Mouse (Mus musculus) T-helper 2 cell (primary cell): ENCODE measurements around the gene Olfr486.
"Not testable (repeated sequence)": the region's sequence is repeated elsewhere in the genome, so short reads cannot be mapped to it uniquely, and the experiment has no call there.

Experiments
- in situ Hi-C: fragments of 300-600 bp; cut with MboI, MseI; formaldehyde crosslinking; loops from one replicate; pipeline ENCODE4 v1.15.1; 2025; ENCODE audit warnings: high pct_unique_total_duplicates

Gene Olfr486

GRCm38 (mm10) chr7:108172642-108173041 lies at the start of gene Olfr486:
Olfr486 (minus strand) TSS chr7:108172742.
- in situ Hi-C loops: not testable (repeated sequence)

DNA sequence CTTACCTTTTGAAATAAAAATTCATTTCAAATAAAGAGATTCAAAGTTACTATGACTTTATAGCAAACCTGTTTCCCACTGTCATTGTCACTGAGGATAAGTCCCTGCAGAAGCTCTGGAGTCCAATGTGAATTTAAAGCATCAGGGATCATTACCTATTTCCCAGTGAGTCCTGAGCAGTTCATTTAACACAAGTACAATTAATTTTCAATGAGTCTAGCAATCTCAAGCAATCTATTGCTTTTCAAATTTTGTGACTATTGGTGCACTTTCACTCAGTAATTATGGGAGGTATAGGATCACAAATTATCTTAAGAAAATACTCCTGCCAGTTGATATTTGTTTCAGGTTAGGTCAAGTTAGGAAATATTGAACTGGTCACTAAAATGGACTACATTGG lies 42.0 kb upstream of the Olfr486 start, which contains the start of gene Olfr487:
Olfr487 (minus strand) TSS at position 101 of the 400 bp plus-strand sequence.
- in situ Hi-C loops: not testable (repeated sequence)

DNA sequence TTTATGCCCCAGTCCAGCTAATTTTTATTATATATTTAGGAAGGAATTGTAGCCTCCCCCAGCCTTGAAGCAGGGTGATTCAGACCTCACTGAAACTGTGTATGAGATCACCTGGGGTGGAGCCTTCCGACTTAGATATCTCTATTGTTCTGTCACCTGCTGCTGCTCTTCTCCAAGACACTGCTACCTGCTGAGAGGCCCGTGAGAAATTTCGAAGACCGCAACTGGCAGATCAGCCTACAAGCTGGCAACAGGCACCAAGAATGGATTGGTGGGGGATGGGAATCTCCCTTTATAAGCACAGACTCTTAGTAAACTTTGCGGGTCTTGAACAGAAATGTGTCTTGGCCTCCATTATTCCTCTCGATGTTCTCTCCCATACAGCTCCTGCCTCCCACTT lies 24.4 kb upstream of the Olfr486 start:
- in situ Hi-C loops: no loop called here

- in situ Hi-C loops: not testable (repeated sequence)
Measured at GRCm38 (mm10) chr7:108196337-108196736, 23.8 kb upstream of the Olfr486 start.

GRCm38 (mm10) chr7:108192714-108193113 lies 20.2 kb upstream of the Olfr486 start:
- in situ Hi-C loops: not testable (repeated sequence)

- in situ Hi-C loops: not testable (repeated sequence)
Measured at GRCm38 (mm10) chr7:108191196-108191595, 18.7 kb upstream of the Olfr486 start.

DNA sequence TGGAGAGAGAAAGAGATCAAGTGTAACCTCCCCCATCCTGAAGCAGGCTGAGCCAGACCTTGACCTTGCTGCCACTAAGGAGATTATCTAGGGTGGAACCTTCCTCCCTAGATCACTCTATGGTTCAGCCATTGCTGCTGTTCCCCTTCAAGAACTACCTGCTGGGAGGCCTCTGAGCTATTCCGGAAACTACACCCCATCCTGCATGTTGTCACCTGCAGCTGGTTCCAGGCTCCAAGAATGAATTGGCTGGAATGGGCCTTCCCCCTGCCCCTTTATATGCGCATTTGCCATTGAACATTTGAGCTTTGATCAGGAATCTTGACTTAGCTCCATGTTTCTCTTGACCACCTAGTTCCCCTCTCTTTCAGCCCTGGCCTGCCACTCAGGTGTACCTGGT lies 12.7 kb upstream of the Olfr486 start:
- in situ Hi-C loops: not testable (repeated sequence)

DNA sequence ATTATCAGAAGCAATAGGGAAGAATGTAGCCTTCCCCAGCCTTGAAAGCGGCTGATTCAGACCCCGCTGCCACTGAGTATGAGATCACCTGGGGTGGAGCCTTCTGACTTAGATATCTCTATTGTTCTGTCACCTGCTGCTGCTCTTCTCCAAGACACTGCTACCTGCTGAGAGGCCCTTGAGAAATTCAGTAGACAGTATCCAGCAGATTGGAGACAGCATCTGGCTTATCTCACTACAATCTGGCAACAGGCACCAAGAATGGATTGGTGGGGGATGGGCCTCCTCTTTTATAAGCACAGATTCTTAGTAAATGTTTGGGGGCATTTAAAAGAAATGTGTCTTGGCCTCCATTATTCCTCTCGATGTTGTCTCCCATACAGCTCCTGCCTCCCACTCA lies 11.9 kb upstream of the Olfr486 start:
- in situ Hi-C loops: not testable (repeated sequence)

DNA sequence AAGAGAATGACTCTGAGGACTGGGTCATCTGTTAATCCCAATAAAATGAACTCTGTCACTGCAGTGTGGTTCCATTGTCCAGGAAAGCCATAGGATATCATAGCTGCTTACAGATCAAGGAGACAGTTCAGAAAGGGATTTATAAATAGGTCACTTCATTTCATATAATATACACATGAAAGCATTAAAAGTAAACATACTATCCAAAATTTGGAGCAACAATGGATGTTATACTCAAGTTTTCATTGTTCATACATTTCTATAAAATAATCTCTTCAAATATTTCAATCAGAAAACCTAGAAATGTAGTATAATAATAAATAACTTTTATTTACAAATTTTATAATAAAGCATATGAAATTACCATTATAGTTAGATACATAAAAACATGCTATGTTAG lies 12.8 kb downstream of the Olfr486 start, which contains the start of gene Olfr485:
Olfr485 (minus strand) TSS at position 101 of the 400 bp plus-strand sequence.
- in situ Hi-C loops: no loop called here

DNA sequence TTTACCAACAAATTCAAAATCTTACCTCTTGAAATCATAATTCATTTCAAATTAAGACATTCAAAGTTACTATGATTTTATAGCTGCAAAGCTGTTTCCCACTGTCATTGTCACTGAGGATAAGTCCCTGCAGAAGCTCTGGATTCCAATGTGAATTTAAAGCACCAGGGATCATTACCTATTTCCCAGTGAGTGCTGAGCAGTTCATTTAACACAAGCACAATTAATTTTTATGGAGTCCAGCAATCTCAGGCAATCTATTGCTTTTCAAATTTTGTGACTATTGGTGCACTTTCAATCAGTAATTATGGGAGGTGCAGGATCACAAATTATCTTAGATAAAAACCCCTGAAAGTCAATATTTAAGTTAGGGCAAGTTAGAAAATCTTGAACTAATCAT lies 45.2 kb downstream of the Olfr486 start, which contains the start of gene Olfr484:
Olfr484 (minus strand) TSS at position 101 of the 400 bp plus-strand sequence.
- in situ Hi-C loops: no loop called here
